Mouse (Mus musculus) testis, adult 2 months (tissue): ENCODE measurements around the gene Pcsk4.

Experiments
- CTCF ChIP-seq: fragments of 200-500 bp; IDR thresholded peaks from 2 replicates; pipeline ENCODE4 v1.5.1; 2012; ENCODE audit warnings: low read depth, mild to moderate bottlenecking, inconsistent platforms, low read length, moderate library complexity; ENCODE audit not compliant: control insufficient read depth, insufficient read depth, insufficient replicate concordance
- POLR2A ChIP-seq: fragments of 200-500 bp; IDR thresholded peaks from 2 replicates; pipeline ENCODE4 v1.6.1; 2012; ENCODE audit warnings: low read depth, mild to moderate bottlenecking, inconsistent platforms, low read length, moderate library complexity; ENCODE audit not compliant: control insufficient read depth

DNA sequence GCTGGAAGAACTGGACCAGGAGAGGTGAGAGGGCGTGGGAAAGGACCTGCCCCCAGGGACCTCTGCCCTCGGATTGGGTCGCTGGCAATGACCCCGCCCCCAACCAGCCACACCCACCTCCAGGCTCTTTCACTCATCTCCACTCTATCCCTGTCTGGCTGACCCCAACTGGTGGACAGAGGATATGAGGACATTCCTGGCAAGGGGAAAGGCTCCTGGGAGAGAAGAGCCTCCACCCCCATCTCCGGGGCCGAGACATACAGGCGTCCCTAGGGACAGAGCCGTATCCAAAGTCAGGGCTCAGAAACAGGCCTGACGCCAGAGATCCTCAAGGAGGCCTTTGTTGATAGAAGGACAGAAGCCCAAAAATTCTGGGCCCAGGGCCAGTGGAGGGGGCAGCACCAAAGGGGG, 26.8 kb downstream of the Pcsk4 start:
- TF ChIP-seq CTCF, result no peak
- no peak for TF ChIP-seq POLR2A
